Mouse (Mus musculus): ENCODE measurements around the gene Rhox7a. TPM values are rescaled to one million over a fixed set of nuclear protein-coding genes. Genes with fewer than 3 reads are reported as not detected.
"Not testable (repeated sequence)": the region's sequence is repeated elsewhere in the genome, so short reads cannot be mapped to it uniquely, and the experiment has no call there.

Rhox7a gene
- polyA plus RNA-seq (2016; fragmentation: Nextera tagmentation; extraction: Ambion mirVana), result not detected in 2 replicates

DNA sequence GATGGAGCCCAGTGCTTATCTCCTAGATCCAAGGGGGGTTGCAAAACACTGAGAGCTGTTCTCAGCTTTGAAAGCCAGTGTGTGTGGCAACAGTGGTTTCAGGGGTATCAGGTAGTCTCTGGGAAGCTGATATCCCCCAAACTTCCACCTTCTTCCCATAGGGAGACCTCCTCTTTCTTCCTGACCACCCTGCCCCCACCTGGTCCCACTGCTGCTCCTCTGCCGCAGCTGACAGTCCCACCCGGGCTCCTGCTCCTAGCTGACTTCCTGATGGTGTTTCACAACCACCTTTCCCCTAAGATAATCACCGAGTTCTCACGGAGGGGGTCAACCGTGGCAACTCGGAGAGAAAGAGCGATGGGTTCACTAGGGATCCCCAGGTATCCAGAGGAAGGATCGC, at the start of gene Rhox7a:
Gene Rhox7a (plus strand): TSS at position 301 of the 400 bp plus-strand sequence.
- H3K9me3 ChIP-seq; H3K36me3 ChIP-seq (replicated peaks); H3K27ac ChIP-seq (replicated peaks); H3K27me3 ChIP-seq (replicated peaks; ENCODE audit: low read depth, poor library complexity, severe bottlenecking); H3K4me1 ChIP-seq; DNase-seq (ENCODE audit: low spot score); H3K4me3 ChIP-seq: not testable (repeated sequence)
- WGBS, result 81% methylated on average over 8 of the region's 8 CpGs

DNA sequence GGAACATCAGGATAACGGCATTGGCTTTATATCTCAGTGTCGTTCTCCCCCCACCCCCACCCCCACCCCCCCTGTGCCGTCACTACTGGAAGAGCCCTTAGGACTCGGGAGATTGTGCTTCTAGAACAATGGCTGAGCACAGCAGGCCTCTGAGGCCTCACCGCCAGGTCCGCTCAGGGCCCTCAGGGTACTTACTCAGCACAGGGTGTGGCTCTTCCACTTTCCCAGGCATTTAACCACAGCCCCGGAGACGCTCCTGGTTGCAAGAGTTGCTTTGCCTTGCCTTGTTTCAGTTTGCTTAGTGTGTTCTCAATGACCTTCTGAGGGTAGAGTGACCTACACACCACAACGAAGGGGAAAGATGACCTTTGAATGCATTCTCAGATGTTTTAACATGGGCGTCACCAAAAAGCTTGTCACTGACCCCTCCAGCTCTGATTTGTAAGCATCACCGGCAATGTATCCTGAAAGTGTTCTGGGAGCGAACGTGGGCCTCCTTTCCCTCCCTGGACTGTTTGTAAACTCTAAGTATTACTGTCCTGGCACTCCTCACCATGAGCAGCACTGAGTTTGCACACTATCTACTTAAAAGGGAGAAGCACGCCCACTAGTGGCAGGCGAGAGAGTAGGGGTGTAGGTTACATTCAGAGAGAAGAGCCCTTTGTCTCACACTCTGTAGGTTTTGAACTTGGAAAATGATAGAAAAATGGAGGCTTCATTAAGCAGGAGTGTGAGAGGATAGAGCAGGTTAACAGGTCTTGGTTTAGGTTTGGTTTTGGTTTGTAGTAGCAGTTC, 24.0 kb upstream of the Rhox7a start:
- DNase-seq (ENCODE audit: low spot score), result no peak
- 78% methylated on average over 15 of the region's 15 CpGs for WGBS
- H3K27me3 ChIP-seq (replicated peaks; ENCODE audit: low read depth, poor library complexity, severe bottlenecking), result no peaks in the 10 kb centered on the region
- no peak overlapping the region for H3K4me3 ChIP-seq
- no peaks in the 10 kb centered on the region for H3K36me3 ChIP-seq (replicated peaks)
- H3K4me1 ChIP-seq, result no peaks in the 10 kb centered on the region
- H3K27ac ChIP-seq (replicated peaks), result no peak overlapping the region
- no peaks in the 10 kb centered on the region for H3K9me3 ChIP-seq

GRCm38 (mm10) chrX:37809396-37809795, 22.1 kb upstream of the Rhox7a start:
- no peaks in the 10 kb centered on the region for H3K27me3 ChIP-seq (replicated peaks; ENCODE audit: low read depth, poor library complexity, severe bottlenecking)
- WGBS, result 89% methylated on average over 2 of the region's 2 CpGs
- H3K4me1 ChIP-seq, result no peaks in the 10 kb centered on the region
- no peak overlapping the region for H3K27ac ChIP-seq (replicated peaks)
- no peak for DNase-seq (ENCODE audit: low spot score)
- no peak overlapping the region for H3K4me3 ChIP-seq
- no peaks in the 10 kb centered on the region for H3K9me3 ChIP-seq
- no peaks in the 10 kb centered on the region for H3K36me3 ChIP-seq (replicated peaks)

DNA sequence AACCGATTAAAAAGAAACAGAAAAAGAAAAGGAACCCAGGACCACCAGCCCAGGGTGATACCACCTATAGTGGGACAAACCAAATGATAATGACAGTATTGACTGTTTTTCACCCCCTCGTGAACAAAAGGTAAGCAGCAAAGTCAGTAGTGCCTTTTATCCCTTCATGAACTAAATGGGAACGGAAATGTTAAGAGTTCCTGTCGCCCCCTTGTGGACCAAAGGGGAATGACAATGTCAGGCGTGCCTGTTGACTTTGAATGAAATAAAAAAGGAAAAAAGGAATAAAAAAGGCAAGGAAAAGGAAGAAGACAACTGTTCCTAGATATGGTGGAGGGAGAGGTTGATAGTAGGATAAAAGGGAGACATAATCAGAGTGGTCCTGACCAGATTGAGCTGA, 20.3 kb upstream of the Rhox7a start:
- Histone ChIP-seq H3K9me3 (no peaks in the 10 kb centered on the region), H3K27ac (replicated peaks) (no peak overlapping the region), H3K4me1 (no peaks in the 10 kb centered on the region), H3K4me3 (no peak overlapping the region), H3K36me3 (replicated peaks) (no peaks in the 10 kb centered on the region), H3K27me3 (replicated peaks; ENCODE audit: low read depth, poor library complexity, severe bottlenecking) (no peaks in the 10 kb centered on the region)
- 24% methylated on average over 5 of the region's 5 CpGs for WGBS
- DNase-seq (ENCODE audit: low spot score), result peak; percentile 38

- Histone ChIP-seq H3K4me3 (no peak overlapping the region), H3K36me3 (replicated peaks) (no peaks in the 10 kb centered on the region), H3K27ac (replicated peaks) (no peak overlapping the region), H3K9me3 (no peaks in the 10 kb centered on the region), H3K27me3 (replicated peaks; ENCODE audit: low read depth, poor library complexity, severe bottlenecking) (no peaks in the 10 kb centered on the region), H3K4me1 (no peaks in the 10 kb centered on the region)
- DNase-seq (ENCODE audit: low spot score), result no peak
- WGBS, result 75% methylated on average over 10 of the region's 10 CpGs
Measured at GRCm38 (mm10) chrX:37815665-37816064, 15.8 kb upstream of the Rhox7a start.

- not testable (repeated sequence) for H3K4me1 ChIP-seq; H3K36me3 ChIP-seq (replicated peaks); H3K4me3 ChIP-seq; DNase-seq (ENCODE audit: low spot score); H3K27me3 ChIP-seq (replicated peaks; ENCODE audit: low read depth, poor library complexity, severe bottlenecking); H3K9me3 ChIP-seq; H3K27ac ChIP-seq (replicated peaks)
- WGBS, result 89% methylated on average over 4 of the region's 12 CpGs
Measured at GRCm38 (mm10) chrX:37826610-37827009, 4.9 kb upstream of the Rhox7a start, which contains the start of gene Rhox6. Rhox6 (plus strand) TSS chrX:37826910.

- Histone ChIP-seq H3K9me3 (no peaks in the 10 kb centered on the region), H3K27ac (replicated peaks) (no peak overlapping the region), H3K4me3 (no peak overlapping the region), H3K4me1 (no peaks in the 10 kb centered on the region), H3K36me3 (replicated peaks) (no peaks in the 10 kb centered on the region), H3K27me3 (replicated peaks; ENCODE audit: low read depth, poor library complexity, severe bottlenecking) (no peaks in the 10 kb centered on the region)
- no peak for DNase-seq (ENCODE audit: low spot score)
- WGBS, result 96% methylated on average over 2 of the region's 2 CpGs
Measured at GRCm38 (mm10) chrX:37871641-37872040, 40.2 kb downstream of the Rhox7a start.

DNA sequence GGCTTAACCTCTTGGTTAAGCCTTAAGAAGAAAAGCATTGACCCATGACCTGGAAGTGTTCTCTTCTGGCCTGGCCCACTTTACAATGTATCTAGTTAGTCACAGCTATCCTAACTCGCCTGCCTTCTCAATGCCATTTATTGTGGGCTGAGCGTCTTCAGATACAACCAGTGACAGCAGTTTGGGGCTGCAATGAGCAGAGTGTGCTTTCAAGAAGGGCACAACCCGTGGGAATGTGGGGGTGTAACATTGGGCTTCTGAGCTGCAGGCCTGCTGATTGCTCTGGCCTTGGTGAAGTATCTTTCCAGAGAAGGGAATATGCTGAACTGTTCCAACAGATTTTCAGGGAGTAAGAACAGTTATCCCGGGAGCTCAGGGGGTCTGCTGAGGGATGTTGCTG, 47.4 kb downstream of the Rhox7a start, which contains the start of gene Rhox8:
Gene Rhox8 (minus strand): TSS at position 101 of the 400 bp plus-strand sequence.
- no peak for DNase-seq (ENCODE audit: low spot score)

More for the DNA sequence above, 47.4 kb downstream of the Rhox7a start, which contains the start of gene Rhox8:
- Histone ChIP-seq H3K9me3 (no peaks in the 10 kb centered on the region), H3K36me3 (replicated peaks) (no peaks in the 10 kb centered on the region), H3K27ac (replicated peaks) (no peak within 1 kb of the TSS), H3K4me1 (no peaks in the 10 kb centered on the region), H3K4me3 (no peak within 1 kb of the TSS), H3K27me3 (replicated peaks; ENCODE audit: low read depth, poor library complexity, severe bottlenecking) (no peaks in the 10 kb centered on the region)
- WGBS, result 77% methylated on average over 4 of the region's 4 CpGs

Other genes starting within 250 kb of the Rhox7a start
- not detected in 2 replicates for gene Rhox4f, start 224.0 kb upstream of the Rhox7a start, polyA plus RNA-seq (2016; fragmentation: Nextera tagmentation; extraction: Ambion mirVana)
- gene Rhox3g, start 203.1 kb upstream of the Rhox7a start, polyA plus RNA-seq (2016; fragmentation: Nextera tagmentation; extraction: Ambion mirVana), result not detected in 2 replicates
- gene Rhox2g, start 188.2 kb upstream of the Rhox7a start, polyA plus RNA-seq (2016; fragmentation: Nextera tagmentation; extraction: Ambion mirVana), result not detected in 2 replicates
- not detected in 2 replicates for gene Rhox4g, start 180.4 kb upstream of the Rhox7a start, polyA plus RNA-seq (2016; fragmentation: Nextera tagmentation; extraction: Ambion mirVana)
- gene Rhox3h, start 162.9 kb upstream of the Rhox7a start, polyA plus RNA-seq (2016; fragmentation: Nextera tagmentation; extraction: Ambion mirVana), result not detected in 2 replicates
- gene Rhox2h, start 158.4 kb upstream of the Rhox7a start, polyA plus RNA-seq (2016; fragmentation: Nextera tagmentation; extraction: Ambion mirVana), result not detected in 2 replicates
- gene Rhox5, start 26.8 kb upstream of the Rhox7a start, polyA plus RNA-seq (2016; fragmentation: Nextera tagmentation; extraction: Ambion mirVana), result 1.8 and 1.9 TPM in 2 replicates
- not detected in 2 replicates for gene Rhox6, start 4.8 kb upstream of the Rhox7a start, polyA plus RNA-seq (2016; fragmentation: Nextera tagmentation; extraction: Ambion mirVana)
- gene Rhox8, start 47.3 kb downstream of the Rhox7a start, polyA plus RNA-seq (2016; fragmentation: Nextera tagmentation; extraction: Ambion mirVana), result not detected in 2 replicates
- not detected in 2 replicates for gene Rhox7b, start 65.5 kb downstream of the Rhox7a start, polyA plus RNA-seq (2016; fragmentation: Nextera tagmentation; extraction: Ambion mirVana)
- not detected in 2 replicates for gene Rhox9, start 70.1 kb downstream of the Rhox7a start, polyA plus RNA-seq (2016; fragmentation: Nextera tagmentation; extraction: Ambion mirVana)
- gene Btg1-ps1, start 187.1 kb downstream of the Rhox7a start, polyA plus RNA-seq (2016; fragmentation: Nextera tagmentation; extraction: Ambion mirVana), result not detected in 2 replicates
- gene Btg1-ps2, start 211.4 kb downstream of the Rhox7a start, polyA plus RNA-seq (2016; fragmentation: Nextera tagmentation; extraction: Ambion mirVana), result not detected in 2 replicates
- not detected in 2 replicates for gene Rhox10, start 234.8 kb downstream of the Rhox7a start, polyA plus RNA-seq (2016; fragmentation: Nextera tagmentation; extraction: Ambion mirVana)

Measured in embryonic facial prominence, embryonic 10.5 days (tissue).